ENCODE assay signal across 20 mouse cellular contexts in the genomic region with DNA sequence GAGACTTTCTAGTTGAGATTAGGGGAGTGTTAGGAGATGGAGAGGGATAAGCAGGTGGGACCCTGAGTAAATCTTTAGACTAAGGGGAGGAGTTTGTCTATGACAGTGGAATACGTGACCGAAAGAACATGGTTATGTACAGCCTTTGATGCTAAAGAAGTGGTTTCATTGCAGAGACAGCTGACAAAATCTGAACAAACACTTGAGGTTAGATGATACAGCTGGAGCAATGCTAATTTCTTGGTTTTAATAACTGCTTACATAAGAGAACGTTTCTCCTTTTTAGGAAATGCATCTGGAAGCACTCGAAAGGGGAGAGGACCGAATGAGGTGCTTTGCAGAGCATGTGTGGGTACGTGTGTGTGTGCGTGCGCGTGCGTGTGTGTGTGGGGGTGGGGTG.
A peak's percentile ranks its signal among the peaks of the same experiment; 100 is the strongest.
DNase-seq lines count a peak whose midpoint lies in the region; ATAC-seq and TF ChIP-seq lines count a peak whose summit lies in the region.
"Had no signal": no experiment of that assay in that cellular context is flagged by ENCODE, and none has a peak within 500 bp of the region (broad histone marks: within the 10 kb centered on the region; RNA-seq: fewer than 3 reads in every experiment).

No protein-coding gene starts in this region.

- no peak for TF ChIP-seq POLR2A in thymus, adult 2 months (IDR thresholded peaks at IDR 0.05; ENCODE audit: control insufficient read depth, extremely low read depth, insufficient read depth, low read length, poor library complexity)

- no peak overlapping the region for H3K27ac ChIP-seq in forebrain, embryonic 14.5 days (ENCODE audit: low read depth, low read length)
- no peak overlapping the region for H3K27ac ChIP-seq in forebrain, embryonic 10.5 days
- peak overlapping the region; percentile 60 for H3K27ac ChIP-seq in lung, embryonic 15.5 days
- H3K27ac ChIP-seq in forebrain, postnatal 0 days (ENCODE audit: low read depth, low read length): 0 out of 2 replicates have a peak overlapping the region, but pooled peaks have one; percentile 37
- H3K27ac ChIP-seq in stomach, embryonic 16.5 days (ENCODE audit: low read length): peak overlapping the region; percentile 72
- no peak overlapping the region for H3K27ac ChIP-seq in thymus, adult 2 months (ENCODE audit: control insufficient read depth, insufficient read depth, low read length)
- no peak overlapping the region for H3K27ac ChIP-seq in kidney, embryonic 15.5 days
- H3K27ac ChIP-seq: gastrocnemius, adult 2 months; hindbrain, embryonic 15.5 days; left cerebral cortex, adult 2 months; midbrain, embryonic 12.5 days had no signal

- no peak overlapping the region for H3K4me2 ChIP-seq in forebrain, embryonic 14.5 days (ENCODE audit: low read length)
- H3K4me2 ChIP-seq in lung, embryonic 15.5 days: no peak overlapping the region
- no peak overlapping the region for H3K4me2 ChIP-seq in forebrain, postnatal 0 days (ENCODE audit: low read depth)
- H3K4me2 ChIP-seq in stomach, embryonic 16.5 days (ENCODE audit: low read depth, low read length): no peak overlapping the region
- H3K4me2 ChIP-seq in kidney, embryonic 15.5 days: no peak overlapping the region
- H3K4me2 ChIP-seq: hindbrain, embryonic 15.5 days; midbrain, embryonic 12.5 days had no signal

- WGBS in forebrain, embryonic 14.5 days: 91% methylated on average over 10 of the region's 10 CpGs
- WGBS in forebrain, embryonic 10.5 days: 96% methylated on average over 10 of the region's 10 CpGs
- 57% methylated on average over 10 of the region's 10 CpGs for WGBS in lung, embryonic 15.5 days
- 82% methylated on average over 10 of the region's 10 CpGs for WGBS in forebrain, postnatal 0 days
- 63% methylated on average over 10 of the region's 10 CpGs for WGBS in stomach, embryonic 16.5 days
- 84% methylated on average over 10 of the region's 10 CpGs for WGBS in thymus, adult 2 months
- WGBS in kidney, embryonic 15.5 days: 85% methylated on average over 10 of the region's 10 CpGs

- no peaks in the 10 kb centered on the region for H3K27me3 ChIP-seq in forebrain, embryonic 14.5 days (replicated peaks; ENCODE audit: control insufficient read depth, insufficient read depth, low read length)
- H3K27me3 ChIP-seq in forebrain, embryonic 10.5 days (ENCODE audit: poor library complexity, severe bottlenecking): no peaks in the 10 kb centered on the region
- no peaks in the 10 kb centered on the region for H3K27me3 ChIP-seq in lung, embryonic 15.5 days
- H3K27me3 ChIP-seq in forebrain, postnatal 0 days (ENCODE audit: insufficient read depth, low read length): no peaks in the 10 kb centered on the region
- H3K27me3 ChIP-seq in stomach, embryonic 16.5 days (ENCODE audit: control insufficient read depth, insufficient read depth, low read length): no peaks in the 10 kb centered on the region
- no peaks in the 10 kb centered on the region for H3K27me3 ChIP-seq in thymus, adult 2 months (ENCODE audit: control insufficient read depth, insufficient read depth, low read length)
- no peaks in the 10 kb centered on the region for H3K27me3 ChIP-seq in kidney, embryonic 15.5 days
- H3K27me3 ChIP-seq: hindbrain, embryonic 15.5 days; midbrain, embryonic 12.5 days had no signal

- peak; percentile 41 for DNase-seq in forebrain, embryonic 14.5 days (ENCODE audit: low spot score)
- DNase-seq in forebrain, embryonic 10.5 days (ENCODE audit: extremely low spot score, low spot score): no peak
- no peak for DNase-seq in lung, postnatal 10 days
- no peak for DNase-seq in forebrain, postnatal 0 days
- no peak for DNase-seq in thymus, adult 2 months
- DNase-seq: adrenal gland, postnatal 36 days; cerebellum, adult 11-12 months; cerebellum, postnatal 10 days; gastrocnemius, adult 2 months; kidney, adult 11 months; kidney, postnatal 10 days; thymus, postnatal 36 days had no signal

- ATAC-seq in forebrain, embryonic 14.5 days: peak; percentile 48; the same call in 1 of the 2 replicates
- no peak; the same call in 1 of the 2 replicates for ATAC-seq in lung, embryonic 15.5 days (ENCODE audit: borderline replicate concordance, extremely low read depth, low FRiP score, low TSS enrichment)
- ATAC-seq in forebrain, postnatal 0 days: peak; percentile 58
- ATAC-seq in stomach, embryonic 16.5 days (ENCODE audit: insufficient read depth, low FRiP score): peak; percentile 76
- ATAC-seq in kidney, embryonic 15.5 days (replicated peaks; ENCODE audit: low FRiP score): no peak
- ATAC-seq: CD4-positive, CD25-positive, alpha-beta regulatory T cell, adult 4 months had no signal

- no peaks in the 10 kb centered on the region for H3K9me3 ChIP-seq in forebrain, embryonic 14.5 days (replicated peaks; ENCODE audit: control insufficient read depth, low read length)
- peaks cover 6% of the 10 kb centered on the region; the same call in 1 of the 2 replicates for H3K9me3 ChIP-seq in forebrain, embryonic 10.5 days
- H3K9me3 ChIP-seq in lung, embryonic 15.5 days: no peaks in the 10 kb centered on the region
- H3K9me3 ChIP-seq in forebrain, postnatal 0 days (ENCODE audit: low read length): no peaks in the 10 kb centered on the region
- no peaks in the 10 kb centered on the region for H3K9me3 ChIP-seq in stomach, embryonic 16.5 days (replicated peaks; ENCODE audit: control insufficient read depth, low read length)
- no peaks in the 10 kb centered on the region for H3K9me3 ChIP-seq in kidney, embryonic 15.5 days (replicated peaks)
- H3K9me3 ChIP-seq: hindbrain, embryonic 15.5 days; midbrain, embryonic 12.5 days had no signal

- H3K4me3 ChIP-seq in forebrain, embryonic 14.5 days (ENCODE audit: low read depth, low read length): no peak overlapping the region
- no peak overlapping the region for H3K4me3 ChIP-seq in forebrain, embryonic 10.5 days
- no peak overlapping the region for H3K4me3 ChIP-seq in lung, embryonic 15.5 days
- H3K4me3 ChIP-seq in forebrain, postnatal 0 days (ENCODE audit: low read depth, low read length): no peak overlapping the region
- H3K4me3 ChIP-seq in stomach, embryonic 16.5 days (replicated peaks; ENCODE audit: low read length): no peak overlapping the region
- H3K4me3 ChIP-seq in thymus, adult 2 months (ENCODE audit: control insufficient read depth, insufficient read depth, low read length): no peak overlapping the region
- no peak overlapping the region for H3K4me3 ChIP-seq in kidney, embryonic 15.5 days (replicated peaks)
- H3K4me3 ChIP-seq: erythroblast, embryonic 14.5 days; gastrocnemius, adult 2 months; hindbrain, embryonic 15.5 days; left cerebral cortex, adult 2 months; midbrain, embryonic 12.5 days had no signal

- H3K9ac ChIP-seq in forebrain, embryonic 14.5 days (ENCODE audit: low read length): no peak overlapping the region
- no peak overlapping the region for H3K9ac ChIP-seq in lung, embryonic 15.5 days
- H3K9ac ChIP-seq in forebrain, postnatal 0 days: no peak overlapping the region
- no peak overlapping the region for H3K9ac ChIP-seq in stomach, embryonic 16.5 days (ENCODE audit: low read length)
- H3K9ac ChIP-seq in kidney, embryonic 15.5 days: no peak overlapping the region
- H3K9ac ChIP-seq: hindbrain, embryonic 15.5 days; midbrain, embryonic 12.5 days had no signal

- H3K4me1 ChIP-seq in forebrain, embryonic 14.5 days (ENCODE audit: control insufficient read depth, insufficient read depth, low read length): no peaks in the 10 kb centered on the region
- H3K4me1 ChIP-seq in forebrain, embryonic 10.5 days: no peaks in the 10 kb centered on the region
- H3K4me1 ChIP-seq in lung, embryonic 15.5 days: peaks cover 8% of the 10 kb centered on the region; the same call in 1 of the 2 replicates
- H3K4me1 ChIP-seq in forebrain, postnatal 0 days (ENCODE audit: insufficient read depth): no peaks in the 10 kb centered on the region
- H3K4me1 ChIP-seq in stomach, embryonic 16.5 days (ENCODE audit: control insufficient read depth, insufficient read depth, low read length): peaks cover 3% of the 10 kb centered on the region; the same call in 1 of the 2 replicates
- H3K4me1 ChIP-seq in thymus, adult 2 months (replicated peaks; ENCODE audit: control insufficient read depth, insufficient read depth, low read length): no peaks in the 10 kb centered on the region
- H3K4me1 ChIP-seq in kidney, embryonic 15.5 days: 0 out of 2 replicates have a peak, but pooled peaks cover 3% of the 10 kb centered on the region
- H3K4me1 ChIP-seq: hindbrain, embryonic 15.5 days; midbrain, embryonic 12.5 days had no signal

- no peaks in the 10 kb centered on the region for H3K36me3 ChIP-seq in forebrain, embryonic 14.5 days (ENCODE audit: control insufficient read depth, insufficient read depth, low read length)
- no peaks in the 10 kb centered on the region for H3K36me3 ChIP-seq in forebrain, embryonic 10.5 days (replicated peaks)
- no peaks in the 10 kb centered on the region for H3K36me3 ChIP-seq in lung, embryonic 15.5 days
- H3K36me3 ChIP-seq in forebrain, postnatal 0 days (ENCODE audit: insufficient read depth): no peaks in the 10 kb centered on the region
- no peaks in the 10 kb centered on the region for H3K36me3 ChIP-seq in stomach, embryonic 16.5 days (ENCODE audit: control insufficient read depth, insufficient read depth, low read length)
- H3K36me3 ChIP-seq in thymus, adult 2 months (ENCODE audit: control insufficient read depth, insufficient read depth, low read length): no peaks in the 10 kb centered on the region
- no peaks in the 10 kb centered on the region for H3K36me3 ChIP-seq in kidney, embryonic 15.5 days
- H3K36me3 ChIP-seq: hindbrain, embryonic 15.5 days; midbrain, embryonic 12.5 days had no signal

- no peak for TF ChIP-seq CTCF in forebrain, postnatal 0 days (IDR thresholded peaks at IDR 0.05; ENCODE audit: low read depth)
- no peak for TF ChIP-seq CTCF in thymus, adult 2 months (IDR thresholded peaks at IDR 0.05; ENCODE audit: borderline replicate concordance, control insufficient read depth, extremely low read depth, insufficient read depth, low read length, poor library complexity)

Comparison
In these comparisons a context has a peak if more than half of its experiments do, and no peak if none do; other contexts are left out.
1. H3K27ac ChIP-seq: peak in lung, embryonic 15.5 days (single experiment), forebrain, postnatal 0 days (single experiment) and stomach, embryonic 16.5 days (single experiment); none in forebrain, embryonic 14.5 days (single experiment), forebrain, embryonic 10.5 days (single experiment), thymus, adult 2 months (single experiment) and kidney, embryonic 15.5 days (single experiment).
2. ATAC-seq: peak in forebrain, embryonic 14.5 days (single experiment), forebrain, postnatal 0 days (single experiment) and stomach, embryonic 16.5 days (single experiment); none in lung, embryonic 15.5 days (single experiment) and kidney, embryonic 15.5 days (single experiment).